8 mouse cellular contexts compared by ENCODE assay signal in genomic region chr2:92008623-92009404, GRCm38 (mm10). TPM values are rescaled to one million over a fixed set of nuclear protein-coding genes. Genes with fewer than 3 reads are reported as not detected.
DNase-seq lines count a peak whose midpoint lies in the region; ATAC-seq and TF ChIP-seq lines count a peak whose summit lies in the region.

No protein-coding gene starts in this region.

- no peaks in the 10 kb centered on the region for H3K9me3 ChIP-seq in heart, postnatal 0 days (replicated peaks; ENCODE audit: control insufficient read depth, low read length)
- no peaks in the 10 kb centered on the region for H3K9me3 ChIP-seq in forebrain, embryonic 10.5 days
- H3K9me3 ChIP-seq in liver, embryonic 13.5 days (replicated peaks) = no peaks in the 10 kb centered on the region

- no peak for TF ChIP-seq POLR2A in olfactory bulb, adult 2 months (IDR thresholded peaks at IDR 0.05; ENCODE audit: insufficient read depth, low read depth, low read length)

- H3K27ac ChIP-seq in heart, postnatal 0 days (ENCODE audit: low read depth) = peak overlapping the region; percentile 93
- H3K27ac ChIP-seq in forebrain, embryonic 10.5 days = peak overlapping the region; percentile 87
- H3K27ac ChIP-seq in liver, embryonic 13.5 days = peak overlapping the region; percentile 24; the same call in 1 of the 2 replicates
- H3K27ac ChIP-seq in olfactory bulb, adult 2 months (ENCODE audit: insufficient read depth, low read depth, low read length) = peak overlapping the region; percentile 88

- peak; percentile 4 for ATAC-seq in heart, postnatal 0 days (ENCODE audit: insufficient read depth, low read depth)
- peak; percentile 21 for ATAC-seq in liver, embryonic 13.5 days (ENCODE audit: low read depth)

- H3K4me1 ChIP-seq in heart, postnatal 0 days (ENCODE audit: control insufficient read depth, insufficient read depth) = peaks cover 16% of the 10 kb centered on the region
- H3K4me1 ChIP-seq in forebrain, embryonic 10.5 days = peaks cover 47% of the 10 kb centered on the region
- peaks cover 39% of the 10 kb centered on the region for H3K4me1 ChIP-seq in liver, embryonic 13.5 days (replicated peaks)
- H3K4me1 ChIP-seq in olfactory bulb, adult 2 months (ENCODE audit: control insufficient read depth, insufficient read depth, low read length) = peaks cover 38% of the 10 kb centered on the region

- peak overlapping the region; percentile 95 for H3K4me2 ChIP-seq in heart, postnatal 0 days (ENCODE audit: low read depth, low read length)
- H3K4me2 ChIP-seq in liver, embryonic 13.5 days = peak overlapping the region; percentile 90

- H3K27me3 ChIP-seq in heart, postnatal 0 days (ENCODE audit: control insufficient read depth, insufficient read depth, low read length) = no peaks in the 10 kb centered on the region
- peaks cover 48% of the 10 kb centered on the region for H3K27me3 ChIP-seq in forebrain, embryonic 10.5 days (ENCODE audit: poor library complexity, severe bottlenecking)
- peaks cover 32% of the 10 kb centered on the region for H3K27me3 ChIP-seq in liver, embryonic 13.5 days

- peak overlapping the region; percentile 64 for H3K9ac ChIP-seq in heart, postnatal 0 days (replicated peaks; ENCODE audit: low read depth, low read length)
- peak overlapping the region; percentile 69 for H3K9ac ChIP-seq in liver, embryonic 13.5 days

- DNase-seq in heart, postnatal 0 days (ENCODE audit: low spot score) = no peak
- no peak for DNase-seq in heart, postnatal 4 days
- peak; percentile 53 for DNase-seq in MN1 (ENCODE audit: low spot score)
- no peak for DNase-seq in forebrain, embryonic 10.5 days (ENCODE audit: extremely low spot score, low spot score)
- no peak for DNase-seq in liver, embryonic 13.5 days
- no peak for DNase-seq in right cerebral cortex, postnatal 4 days
- no peak for DNase-seq in adrenal gland, adult 18-20 months (ENCODE audit: low spot score in 2 of 2)

- 4% methylated on average over 20 of the region's 20 CpGs for WGBS in heart, postnatal 0 days
- WGBS in forebrain, embryonic 10.5 days = 3% methylated on average over 20 of the region's 20 CpGs
- 5% methylated on average over 20 of the region's 20 CpGs for WGBS in liver, embryonic 13.5 days (ENCODE audit: insufficient replicate concordance)
- 1% methylated on average over 20 of the region's 20 CpGs for WGBS in olfactory bulb, adult 2 months

- no peak for TF ChIP-seq CTCF in heart, postnatal 0 days (IDR thresholded peaks at IDR 0.05; ENCODE audit: low read depth)
- no peak for TF ChIP-seq CTCF in olfactory bulb, adult 2 months (IDR thresholded peaks at IDR 0.05; ENCODE audit: insufficient read depth, low read depth, low read length)

- no peak for TF ChIP-seq EP300 in heart, postnatal 0 days (IDR thresholded peaks at IDR 0.05; ENCODE audit: low read depth)

- no peaks in the 10 kb centered on the region for H3K36me3 ChIP-seq in heart, postnatal 0 days (replicated peaks; ENCODE audit: control insufficient read depth, insufficient read depth, low read length)
- H3K36me3 ChIP-seq in forebrain, embryonic 10.5 days (replicated peaks) = no peaks in the 10 kb centered on the region
- no peaks in the 10 kb centered on the region for H3K36me3 ChIP-seq in liver, embryonic 13.5 days

- H3K4me3 ChIP-seq in heart, postnatal 0 days (ENCODE audit: low read depth, low read length) = peak overlapping the region; percentile 57
- H3K4me3 ChIP-seq in forebrain, embryonic 10.5 days = peak overlapping the region; percentile 61
- peak overlapping the region; percentile 62 for H3K4me3 ChIP-seq in liver, embryonic 13.5 days (replicated peaks)
- peak overlapping the region; percentile 61 for H3K4me3 ChIP-seq in olfactory bulb, adult 2 months (ENCODE audit: insufficient read depth, low read depth, low read length)

RNA-seq across cellular contexts. Expression of gene Creb3l1, which starts 15.5 kb away (rescaled TPM):
- total RNA-seq in heart, postnatal 0 days (2014; rRNA removed; ENCODE audit: low replicate concordance) = 3.8 and 6.7 TPM in 2 replicates
- polyA plus RNA-seq in heart, postnatal 0 days (2015; fragmentation: Nextera tagmentation; extraction: Ambion mirVana) = 4.1 and 4.2 TPM in 2 replicates
- 10 to 100 TPM; 16.9 to 18.5 TPM for total RNA-seq in heart, postnatal 4 days (2021)
- polyA plus RNA-seq in forebrain, embryonic 10.5 days (2016; fragmentation: Nextera tagmentation; extraction: Ambion mirVana) = 0.73 and 0.86 TPM in 2 replicates
- polyA plus RNA-seq in liver, embryonic 13.5 days (2015; fragmentation: Nextera tagmentation; extraction: Ambion mirVana) = 1.1 and 1.4 TPM in 2 replicates
- polyA plus RNA-seq in olfactory bulb, adult 2 months (2012; ENCODE audit: insufficient read depth, insufficient read length, low replicate concordance, missing spikeins) = not detected in 2 replicates
- 10 to 100 TPM; 10.5 to 36.6 TPM for total RNA-seq in adrenal gland, adult 18-20 months (2021)

RNA-seq across cellular contexts. Expression of gene Dgkz, which starts 33.1 kb away (rescaled TPM):
- total RNA-seq in heart, postnatal 0 days (2014; rRNA removed; ENCODE audit: low replicate concordance) = 77.0 and 77.9 TPM in 2 replicates
- 24.0 and 26.2 TPM in 2 replicates for polyA plus RNA-seq in heart, postnatal 0 days (2015; fragmentation: Nextera tagmentation; extraction: Ambion mirVana)
- total RNA-seq in heart, postnatal 4 days (2021) = 10 to 100 TPM; 76.6 to 80.9 TPM
- 35.1 and 39.1 TPM in 2 replicates for polyA plus RNA-seq in forebrain, embryonic 10.5 days (2016; fragmentation: Nextera tagmentation; extraction: Ambion mirVana)
- polyA plus RNA-seq in liver, embryonic 13.5 days (2015; fragmentation: Nextera tagmentation; extraction: Ambion mirVana) = 24.7 and 28.0 TPM in 2 replicates
- 328 TPM in 1 of 2 replicates, not detected in the other for polyA plus RNA-seq in olfactory bulb, adult 2 months (2012; ENCODE audit: insufficient read depth, insufficient read length, low replicate concordance, missing spikeins)
- total RNA-seq in adrenal gland, adult 18-20 months (2021) = 10 to 100 TPM; 38.9 to 40.3 TPM

Comparison
In these comparisons a context has a peak if more than half of its experiments do, and no peak if none do; other contexts are left out.
1. H3K27ac ChIP-seq: peak in every context shown above with its lines; median percentile 93 in heart, postnatal 0 days; 88 in olfactory bulb, adult 2 months; 87 in forebrain, embryonic 10.5 days; 24 in liver, embryonic 13.5 days.